Mouse (Mus musculus): Measurements from ENCODE around the gene Efcab3. TPM values are rescaled to one million over a fixed set of nuclear protein-coding genes. Genes with fewer than 3 reads are reported as not detected.

Gene Efcab3
- polyA plus RNA-seq, 1 experiment from 2014 or later: not detected

GRCm38 (mm10) chr11:105143564-105143963 lies 80.2 kb downstream of the Efcab3 start:
- no peaks in the 10 kb centered on the region for H3K27me3 ChIP-seq (replicated peaks; ENCODE audit: control insufficient read depth, insufficient read depth, low read length)
- H3K4me2 ChIP-seq (ENCODE audit: low read length): no peak overlapping the region
- DNase-seq (ENCODE audit: low spot score) (no peak), ATAC-seq (no peak)
- H3K4me3 ChIP-seq (ENCODE audit: low read depth, low read length): no peak overlapping the region
- peaks cover 32% of the 10 kb centered on the region for H3K36me3 ChIP-seq (ENCODE audit: control insufficient read depth, insufficient read depth, low read length)
- no peak overlapping the region for H3K27ac ChIP-seq (ENCODE audit: low read depth, low read length)
- H3K9ac ChIP-seq (ENCODE audit: low read length): no peak overlapping the region
- H3K9me3 ChIP-seq (replicated peaks; ENCODE audit: control insufficient read depth, low read length): no peaks in the 10 kb centered on the region
- H3K4me1 ChIP-seq (ENCODE audit: control insufficient read depth, insufficient read depth, low read length): no peaks in the 10 kb centered on the region

GRCm38 (mm10) chr11:105144084-105144483 lies 80.7 kb downstream of the Efcab3 start:
- Histone ChIP-seq H3K36me3 (ENCODE audit: control insufficient read depth, insufficient read depth, low read length) (peaks cover 27% of the 10 kb centered on the region), H3K4me2 (ENCODE audit: low read length) (no peak overlapping the region), H3K27ac (ENCODE audit: low read depth, low read length) (no peak overlapping the region), H3K9ac (ENCODE audit: low read length) (no peak overlapping the region), H3K27me3 (replicated peaks; ENCODE audit: control insufficient read depth, insufficient read depth, low read length) (no peaks in the 10 kb centered on the region), H3K9me3 (replicated peaks; ENCODE audit: control insufficient read depth, low read length) (no peaks in the 10 kb centered on the region), H3K4me1 (ENCODE audit: control insufficient read depth, insufficient read depth, low read length) (no peaks in the 10 kb centered on the region), H3K4me3 (ENCODE audit: low read depth, low read length) (no peak overlapping the region)
- 92% methylated on average over 3 of the region's 3 CpGs for WGBS
- ATAC-seq (no peak), DNase-seq (ENCODE audit: low spot score) (no peak)

DNA sequence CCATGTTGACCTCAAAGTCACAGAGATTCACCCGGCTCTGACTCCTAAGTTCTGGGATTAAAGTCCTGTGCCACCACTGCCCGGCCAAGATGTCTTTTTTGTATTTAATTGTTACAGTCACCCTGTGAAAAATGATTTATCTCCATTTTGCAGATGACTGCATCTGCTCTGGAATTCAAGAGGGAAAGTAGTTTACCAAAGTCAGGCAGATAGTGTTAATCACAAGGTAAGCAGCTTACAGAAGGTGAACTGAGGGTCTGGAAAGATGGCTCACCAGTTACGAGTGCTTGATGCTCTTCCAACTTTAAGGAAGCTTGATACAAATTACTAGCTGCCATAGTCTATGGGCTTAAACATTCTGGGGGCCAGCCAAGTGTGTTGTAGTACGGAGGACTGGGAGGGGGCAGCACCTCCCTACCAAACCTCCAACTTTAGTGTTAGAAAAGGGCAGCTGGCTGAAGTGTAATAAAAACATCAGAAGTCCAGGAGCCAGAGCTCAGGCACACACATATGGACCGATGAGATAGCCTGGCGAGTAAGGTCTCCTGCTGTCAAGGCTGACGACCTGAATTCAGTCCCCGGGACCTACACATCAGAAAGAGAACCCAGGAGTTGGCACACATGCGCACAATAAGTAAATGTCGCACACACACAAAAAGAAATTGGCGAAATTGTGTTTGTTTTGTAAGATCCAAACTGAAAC lies 81.3 kb downstream of the Efcab3 start:
- no peak overlapping the region for H3K9ac ChIP-seq (ENCODE audit: low read length)
- H3K36me3 ChIP-seq (ENCODE audit: control insufficient read depth, insufficient read depth, low read length): peaks cover 22% of the 10 kb centered on the region
- H3K9me3 ChIP-seq (replicated peaks; ENCODE audit: control insufficient read depth, low read length): no peaks in the 10 kb centered on the region
- DNase-seq (ENCODE audit: low spot score) (no peak), ATAC-seq (no peak)
- WGBS: 85% methylated on average over 11 of the region's 11 CpGs
- H3K27ac ChIP-seq (ENCODE audit: low read depth, low read length): no peak overlapping the region
- H3K4me3 ChIP-seq (ENCODE audit: low read depth, low read length): no peak overlapping the region
- H3K4me2 ChIP-seq (ENCODE audit: low read length): no peak overlapping the region
- H3K4me1 ChIP-seq (ENCODE audit: control insufficient read depth, insufficient read depth, low read length): no peaks in the 10 kb centered on the region
- H3K27me3 ChIP-seq (replicated peaks; ENCODE audit: control insufficient read depth, insufficient read depth, low read length): no peaks in the 10 kb centered on the region

- ATAC-seq (no peak), DNase-seq (ENCODE audit: low spot score) (no peak)
- Histone ChIP-seq H3K9me3 (replicated peaks; ENCODE audit: control insufficient read depth, low read length) (no peaks in the 10 kb centered on the region), H3K4me1 (ENCODE audit: control insufficient read depth, insufficient read depth, low read length) (no peaks in the 10 kb centered on the region), H3K9ac (ENCODE audit: low read length) (no peak overlapping the region), H3K4me3 (ENCODE audit: low read depth, low read length) (no peak overlapping the region), H3K4me2 (ENCODE audit: low read length) (no peak overlapping the region), H3K27ac (ENCODE audit: low read depth, low read length) (no peak overlapping the region), H3K36me3 (ENCODE audit: control insufficient read depth, insufficient read depth, low read length) (peaks cover 16% of the 10 kb centered on the region), H3K27me3 (replicated peaks; ENCODE audit: control insufficient read depth, insufficient read depth, low read length) (no peaks in the 10 kb centered on the region)
- WGBS: 86% methylated on average over 10 of the region's 10 CpGs
Measured at GRCm38 (mm10) chr11:105145211-105145610, 81.8 kb downstream of the Efcab3 start.

DNA sequence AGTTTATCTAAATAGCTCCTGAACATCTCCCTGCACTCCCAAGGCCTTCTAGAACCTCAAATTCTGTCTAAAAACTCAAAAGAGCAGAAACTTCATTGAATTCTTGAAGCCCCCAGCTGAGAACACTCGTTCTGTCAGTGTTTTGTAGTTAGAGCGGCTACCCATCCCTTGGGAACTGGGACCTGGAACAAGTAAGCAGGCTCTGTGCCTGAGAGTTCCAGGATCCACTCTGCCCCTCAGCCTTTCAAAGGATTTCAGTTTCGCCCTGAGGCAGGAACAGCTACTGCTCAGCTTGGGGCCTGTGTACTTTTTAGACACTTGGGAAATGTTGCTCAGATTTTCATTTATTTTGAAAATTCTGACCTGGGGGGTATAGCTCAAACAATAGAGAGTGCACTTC lies 83.2 kb downstream of the Efcab3 start, which contains the start of gene Gm10842:
Gm10842 (plus strand) TSS at position 301 of the 400 bp plus-strand sequence.
- Histone ChIP-seq H3K9me3 (replicated peaks; ENCODE audit: control insufficient read depth, low read length) (no peaks in the 10 kb centered on the region), H3K4me3 (ENCODE audit: low read depth, low read length) (no peak within 1 kb of the TSS), H3K9ac (ENCODE audit: low read length) (no peak within 1 kb of the TSS), H3K36me3 (ENCODE audit: control insufficient read depth, insufficient read depth, low read length) (0 out of 2 replicates have a peak, but pooled peaks cover 3% of the 10 kb centered on the region), H3K27ac (ENCODE audit: low read depth, low read length) (no peak within 1 kb of the TSS), H3K4me2 (ENCODE audit: low read length) (no peak within 1 kb of the TSS), H3K27me3 (replicated peaks; ENCODE audit: control insufficient read depth, insufficient read depth, low read length) (no peaks in the 10 kb centered on the region), H3K4me1 (ENCODE audit: control insufficient read depth, insufficient read depth, low read length) (no peaks in the 10 kb centered on the region)
- no peak for ATAC-seq
- 77% methylated on average over 3 of the region's 3 CpGs for WGBS
- DNase-seq (ENCODE audit: low spot score): no peak

DNA sequence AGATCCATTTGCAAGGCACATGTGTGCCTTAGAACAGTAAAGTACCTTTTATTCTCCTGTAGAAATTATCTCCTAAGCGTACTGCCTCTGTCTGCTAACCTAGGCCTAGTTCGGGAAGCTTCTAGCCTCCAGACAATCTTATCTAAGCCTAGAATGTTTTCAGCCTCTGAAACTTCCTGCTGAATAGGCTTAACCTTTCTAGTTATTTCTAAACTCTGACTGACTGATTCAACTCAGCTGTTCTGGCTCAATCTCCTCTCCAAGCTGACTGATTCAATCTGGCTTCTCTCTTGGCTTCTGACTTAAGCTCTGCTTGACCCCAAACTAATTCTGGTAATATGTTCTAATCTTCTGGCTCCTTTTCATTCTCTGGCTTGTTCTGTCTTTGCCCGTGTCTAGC lies 86.0 kb downstream of the Efcab3 start:
- Histone ChIP-seq H3K9ac (ENCODE audit: low read length) (no peak overlapping the region), H3K4me1 (ENCODE audit: control insufficient read depth, insufficient read depth, low read length) (peaks cover 3% of the 10 kb centered on the region; the same call in 1 of the 2 replicates), H3K27me3 (replicated peaks; ENCODE audit: control insufficient read depth, insufficient read depth, low read length) (no peaks in the 10 kb centered on the region), H3K9me3 (replicated peaks; ENCODE audit: control insufficient read depth, low read length) (no peaks in the 10 kb centered on the region), H3K27ac (ENCODE audit: low read depth, low read length) (no peak overlapping the region), H3K4me3 (ENCODE audit: low read depth, low read length) (no peak overlapping the region), H3K4me2 (ENCODE audit: low read length) (no peak overlapping the region), H3K36me3 (ENCODE audit: control insufficient read depth, insufficient read depth, low read length) (no peaks in the 10 kb centered on the region)
- DNase-seq (ENCODE audit: low spot score): no peak
- ATAC-seq: no peak
- 77% methylated on average over 3 of the region's 3 CpGs for WGBS

DNA sequence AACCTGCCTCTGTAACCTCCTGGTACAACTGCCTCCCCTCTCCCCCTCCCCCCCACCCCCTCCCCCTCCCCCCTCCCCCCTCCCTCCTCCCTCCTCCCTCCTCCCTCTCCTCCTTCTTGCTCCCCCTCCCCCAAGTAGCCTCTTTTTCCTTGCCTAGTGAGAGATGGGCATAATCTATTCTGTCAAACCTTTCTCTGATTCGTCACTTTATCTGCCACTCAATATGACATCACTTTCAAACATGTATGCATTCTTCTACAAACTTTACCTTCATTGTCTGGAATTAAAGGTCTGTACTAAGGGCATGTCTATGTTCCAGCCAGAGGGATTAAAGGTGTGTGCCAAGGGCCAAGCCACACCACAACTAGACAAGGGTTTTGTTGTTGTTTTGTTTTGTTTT lies 86.4 kb downstream of the Efcab3 start:
- no peak overlapping the region for H3K4me3 ChIP-seq (ENCODE audit: low read depth, low read length)
- no peaks in the 10 kb centered on the region for H3K9me3 ChIP-seq (replicated peaks; ENCODE audit: control insufficient read depth, low read length)
- WGBS: 100% methylated on average over 1 of the region's 1 CpGs
- no peak overlapping the region for H3K27ac ChIP-seq (ENCODE audit: low read depth, low read length)
- no peaks in the 10 kb centered on the region for H3K36me3 ChIP-seq (ENCODE audit: control insufficient read depth, insufficient read depth, low read length)
- H3K27me3 ChIP-seq (replicated peaks; ENCODE audit: control insufficient read depth, insufficient read depth, low read length): no peaks in the 10 kb centered on the region
- peaks cover 3% of the 10 kb centered on the region; the same call in 1 of the 2 replicates for H3K4me1 ChIP-seq (ENCODE audit: control insufficient read depth, insufficient read depth, low read length)
- DNase-seq (ENCODE audit: low spot score): no peak
- no peak overlapping the region for H3K9ac ChIP-seq (ENCODE audit: low read length)
- no peak overlapping the region for H3K4me2 ChIP-seq (ENCODE audit: low read length)
- ATAC-seq: no peak

DNA sequence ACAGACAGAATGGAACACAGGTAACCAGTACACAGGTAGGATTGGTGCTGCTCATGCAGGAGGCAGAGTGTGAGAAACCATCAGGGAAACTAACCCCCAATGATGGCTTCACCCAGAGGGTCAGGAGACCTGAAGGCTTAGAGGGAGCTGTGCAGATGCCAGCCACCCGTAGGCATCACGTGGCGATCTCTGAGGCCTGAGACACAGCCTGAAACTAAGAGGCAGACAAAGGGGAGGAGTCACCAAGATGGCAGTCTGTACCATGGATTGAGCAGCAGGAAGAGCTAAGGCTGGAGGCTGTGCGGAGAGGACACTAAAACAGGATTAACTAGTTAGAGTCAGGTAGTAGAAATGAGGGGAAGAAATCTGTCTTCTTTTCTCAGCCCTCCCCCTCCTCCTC lies 87.3 kb downstream of the Efcab3 start:
- Histone ChIP-seq H3K9ac (ENCODE audit: low read length) (no peak overlapping the region), H3K27me3 (replicated peaks; ENCODE audit: control insufficient read depth, insufficient read depth, low read length) (no peaks in the 10 kb centered on the region), H3K9me3 (replicated peaks; ENCODE audit: control insufficient read depth, low read length) (no peaks in the 10 kb centered on the region), H3K4me2 (ENCODE audit: low read length) (no peak overlapping the region), H3K36me3 (ENCODE audit: control insufficient read depth, insufficient read depth, low read length) (no peaks in the 10 kb centered on the region), H3K4me3 (ENCODE audit: low read depth, low read length) (no peak overlapping the region), H3K4me1 (ENCODE audit: control insufficient read depth, insufficient read depth, low read length) (peaks cover 3% of the 10 kb centered on the region; the same call in 1 of the 2 replicates), H3K27ac (ENCODE audit: low read depth, low read length) (no peak overlapping the region)
- ATAC-seq: no peak
- no peak for DNase-seq (ENCODE audit: low spot score)
- 62% methylated on average over 4 of the region's 4 CpGs for WGBS

DNA sequence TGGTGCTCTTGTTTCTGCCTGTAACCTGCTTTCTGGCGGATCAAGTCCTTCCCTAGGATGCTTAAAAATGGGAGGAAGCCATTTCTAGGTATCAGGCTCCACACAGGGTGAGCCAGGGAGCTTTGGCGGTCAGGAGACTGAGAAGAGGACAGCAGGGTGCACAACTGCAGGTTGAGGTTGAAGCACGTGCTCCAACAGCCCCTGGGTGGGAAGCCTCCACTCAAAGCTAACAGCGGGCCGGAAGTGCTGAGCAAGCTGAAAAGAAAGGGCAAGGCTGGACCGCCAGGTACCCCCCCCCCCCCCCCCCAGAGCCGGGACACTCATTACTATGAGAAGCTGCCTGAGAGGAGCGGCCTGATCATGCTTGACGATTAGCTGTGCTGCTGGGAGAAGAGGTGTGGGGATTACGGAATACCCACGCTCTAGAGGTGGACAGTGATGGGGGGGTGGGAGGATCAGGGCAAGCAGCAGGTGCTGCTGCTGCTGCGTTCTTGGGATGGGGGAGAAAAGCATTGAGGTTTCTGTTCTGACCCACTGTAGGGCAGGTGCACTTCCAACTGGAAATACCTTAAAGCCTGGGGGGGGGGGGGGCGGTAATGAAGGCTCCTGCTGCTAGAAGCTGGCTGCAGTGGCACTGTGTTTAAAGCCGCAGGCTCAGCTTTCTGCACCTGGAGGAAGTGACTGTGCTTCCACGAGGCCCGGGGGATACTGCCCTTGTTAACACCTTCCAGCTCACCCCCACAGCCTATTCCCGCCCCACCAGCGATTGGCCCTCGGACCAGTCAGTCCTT lies 88.0 kb downstream of the Efcab3 start:
- no peaks in the 10 kb centered on the region for H3K27me3 ChIP-seq (replicated peaks; ENCODE audit: control insufficient read depth, insufficient read depth, low read length)
- peaks cover 3% of the 10 kb centered on the region; the same call in 1 of the 2 replicates for H3K4me1 ChIP-seq (ENCODE audit: control insufficient read depth, insufficient read depth, low read length)
- no peak for DNase-seq (ENCODE audit: low spot score)
- no peaks in the 10 kb centered on the region for H3K9me3 ChIP-seq (replicated peaks; ENCODE audit: control insufficient read depth, low read length)
- H3K27ac ChIP-seq (ENCODE audit: low read depth, low read length): no peak overlapping the region
- H3K4me3 ChIP-seq (ENCODE audit: low read depth, low read length): no peak overlapping the region
- peak overlapping the region; percentile 31; the same call in 1 of the 2 replicates for H3K4me2 ChIP-seq (ENCODE audit: low read length)
- ATAC-seq: no peak
- H3K9ac ChIP-seq (ENCODE audit: low read length): peak overlapping the region; percentile 0; the same call in 1 of the 2 replicates
- H3K36me3 ChIP-seq (ENCODE audit: control insufficient read depth, insufficient read depth, low read length): no peaks in the 10 kb centered on the region
- 26% methylated on average over 16 of the region's 19 CpGs for WGBS
